Mouse (Mus musculus) spleen, adult 10 weeks (tissue): ENCODE measurements around the gene Rnf40. TPM values are rescaled to one million over a fixed set of nuclear protein-coding genes. Genes with fewer than 3 reads are reported as not detected.

Experiments
- polyA plus RNA-seq: library from polyadenylated mRNA; stranded (reverse); fragments of 350-450 nt; fragmentation: Illumina TruSeq; extraction: RNeasy Lipid Tissue Mini Kit (QIAGEN cat#74804); gene quantifications from one replicate; pipeline ENCODE4 v1.2.3, GENCODE M21; 2015; ENCODE audit warnings: low replicate concordance; ENCODE audit not compliant: insufficient read depth

Rnf40 gene
- polyA plus RNA-seq = 30.1 TPM

DNA sequence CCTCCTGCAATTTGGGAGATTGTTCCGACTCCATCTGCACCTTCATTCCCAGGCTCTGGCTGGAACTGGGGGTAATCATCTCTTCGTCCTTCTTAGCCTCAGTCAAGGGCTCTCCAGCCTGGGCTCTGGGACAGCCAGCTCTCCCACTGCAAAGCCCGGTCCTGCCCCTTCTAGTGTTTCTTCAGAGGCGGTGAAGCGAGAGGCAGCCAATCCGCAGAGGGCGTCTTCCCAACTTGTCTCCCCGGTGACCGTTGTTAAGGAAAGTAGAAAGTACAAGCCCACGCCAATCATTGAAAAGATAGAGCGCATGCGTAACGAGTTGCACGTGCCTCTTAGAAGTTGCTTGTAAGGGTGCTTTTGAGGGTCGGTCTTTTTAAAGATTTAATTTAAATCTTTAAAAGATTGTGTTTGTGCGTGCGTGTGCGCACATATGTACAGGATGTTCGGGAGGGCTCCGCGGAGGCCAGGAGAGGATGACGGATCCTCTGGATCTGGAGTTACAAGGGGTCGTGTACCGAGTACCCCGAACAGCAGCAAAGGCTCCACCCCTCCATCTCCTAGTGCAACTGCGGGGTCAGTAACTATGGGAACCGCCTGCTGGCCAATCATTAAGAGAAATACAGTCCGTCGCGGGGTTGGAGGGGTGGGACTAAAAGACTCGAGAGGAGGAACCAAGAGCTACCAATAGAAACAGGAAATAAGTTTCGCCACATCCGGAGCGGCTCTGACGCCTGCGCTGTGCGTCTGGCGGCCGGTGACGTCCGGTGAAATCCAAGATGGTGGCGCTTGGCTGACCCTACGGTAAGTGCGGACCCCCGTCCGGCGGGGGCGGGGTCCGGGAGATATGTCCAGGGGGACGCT lies at the start of gene Rnf40, which contains the start of gene Ccdc189:
Gene Rnf40 (plus strand): TSS at position 757 of the 861 bp plus-strand sequence.
Gene Ccdc189 (minus strand): TSS at position 585 of the 861 bp plus-strand sequence.

DNA sequence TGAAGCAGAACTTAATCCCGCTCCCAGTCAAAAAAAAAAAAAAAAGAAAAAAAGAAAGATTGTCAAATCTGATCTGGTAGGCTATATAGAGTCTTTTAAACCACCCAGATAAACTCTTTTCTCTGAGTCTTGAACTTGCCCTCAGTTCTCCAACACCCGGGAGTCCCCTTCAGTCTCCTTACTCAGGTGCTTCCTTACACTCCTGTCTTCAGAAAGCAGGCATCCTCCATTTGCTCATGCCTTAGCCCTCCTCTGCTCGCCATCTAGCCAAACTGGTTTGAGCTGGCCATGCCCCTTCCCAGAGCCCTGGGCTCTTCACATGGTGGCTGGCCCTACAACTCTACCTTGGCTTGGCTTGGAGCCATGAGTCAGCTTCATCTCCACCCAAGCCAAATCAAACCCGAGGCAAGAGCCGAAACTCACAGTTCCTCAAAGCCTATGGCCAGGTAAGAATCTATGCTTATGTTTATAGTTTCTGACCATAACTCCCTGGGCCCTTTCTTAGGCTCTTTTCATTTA lies 27.2 kb upstream of the Rnf40 start, which contains the start of gene Tmem265:
Gene Tmem265 (plus strand): TSS at position 51 of the 519 bp plus-strand sequence.

DNA sequence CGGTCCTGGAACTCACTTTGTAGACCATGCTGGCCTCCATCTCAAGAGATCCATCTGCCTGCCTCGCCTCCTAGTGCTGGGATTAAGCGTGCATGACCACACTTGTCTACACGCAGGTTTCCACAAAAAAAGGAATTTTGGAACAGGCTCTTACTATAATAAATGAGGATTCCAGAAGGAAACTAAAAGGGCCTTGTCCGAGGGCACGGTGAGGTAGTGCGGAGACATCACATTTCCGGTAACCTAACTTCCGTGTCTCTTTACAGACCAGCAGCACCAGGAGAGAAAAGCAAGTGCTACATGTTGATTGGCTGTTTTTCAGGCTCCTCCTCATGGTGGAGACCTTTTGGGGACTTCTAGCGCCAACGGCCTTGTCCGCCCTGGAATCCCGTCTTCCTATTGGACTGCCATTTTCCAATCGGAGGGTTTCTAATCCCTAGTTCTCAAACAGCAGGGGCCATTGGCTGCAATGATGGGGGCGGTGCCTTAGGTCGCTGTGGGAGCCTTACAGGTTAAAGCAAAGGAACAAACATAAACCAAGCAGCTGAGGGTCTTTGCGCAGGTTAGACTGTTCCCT lies 15.6 kb upstream of the Rnf40 start, which contains the start of gene Phkg2:
Gene Phkg2 (plus strand): TSS at position 446 of the 577 bp plus-strand sequence.

DNA sequence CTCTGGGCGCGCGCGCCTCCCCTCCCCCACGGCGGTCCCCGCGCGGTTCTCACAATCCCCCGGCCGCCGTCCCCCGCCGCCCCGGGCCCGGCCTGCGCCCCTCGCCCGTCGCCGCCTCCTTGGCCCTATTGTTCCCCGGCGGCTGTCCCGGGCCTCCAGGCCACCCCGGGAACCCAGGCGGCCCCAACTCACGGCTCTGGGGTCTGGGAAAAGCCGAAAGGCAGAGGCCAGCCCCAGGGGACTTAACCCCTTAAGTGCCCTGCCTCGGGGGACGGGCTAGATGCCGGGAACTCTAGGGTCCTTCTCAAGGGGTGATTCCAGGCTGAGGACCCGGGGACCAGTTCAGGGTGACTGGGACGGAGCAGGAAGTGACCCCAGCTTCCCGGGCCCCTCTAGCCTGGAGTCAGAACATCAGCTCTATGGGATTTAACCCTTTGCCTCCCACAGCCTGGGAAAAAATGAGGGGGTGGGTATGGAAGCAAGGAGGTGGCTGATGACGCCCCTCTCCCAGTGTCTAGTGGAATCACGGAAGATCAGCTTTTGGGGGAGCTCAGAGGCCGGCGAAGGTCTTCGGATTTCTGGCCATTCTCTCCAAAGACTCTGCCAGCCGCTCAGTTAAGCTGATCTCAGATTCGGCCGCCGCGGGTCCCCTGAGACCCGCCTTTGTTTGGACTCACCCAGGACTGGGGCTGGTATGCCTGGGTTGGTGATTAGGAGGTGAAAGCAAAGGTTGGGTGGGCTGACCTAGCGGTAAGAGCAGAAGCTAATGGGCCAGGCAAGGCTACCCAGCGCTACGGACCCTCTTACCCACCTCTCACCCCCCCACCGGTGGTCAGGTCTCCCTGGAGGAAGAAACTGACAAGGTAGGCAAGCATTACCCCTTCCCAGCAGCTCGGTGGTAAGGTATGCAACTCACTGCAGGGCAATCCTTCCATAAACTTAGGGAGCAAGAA lies 26.6 kb downstream of the Rnf40 start, which contains the start of gene Zfp629:
Gene Zfp629 (minus strand): TSS at position 907 of the 953 bp plus-strand sequence.

Other genes with a start within 250 kb of the Rnf40 start
- 3.3 TPM for gene Zfp768, start 243.2 kb upstream of the Rnf40 start, polyA plus RNA-seq
- 4.0 TPM for gene Zfp747, start 212.7 kb upstream of the Rnf40 start, polyA plus RNA-seq
- 4.2 TPM for gene 9130019O22Rik, start 201.6 kb upstream of the Rnf40 start, polyA plus RNA-seq
- gene E430018J23Rik, start 195.1 kb upstream of the Rnf40 start, polyA plus RNA-seq = 2.5 TPM
- gene Zfp764, start 181.9 kb upstream of the Rnf40 start, polyA plus RNA-seq = 9.8 TPM
- 16.2 TPM for gene Zfp688, start 166.7 kb upstream of the Rnf40 start, polyA plus RNA-seq
- gene Zfp689, start 139.6 kb upstream of the Rnf40 start, polyA plus RNA-seq = 2.5 TPM
- gene Prr14, start 129.2 kb upstream of the Rnf40 start, polyA plus RNA-seq = 76.8 TPM
- gene Fbrs, start 109.6 kb upstream of the Rnf40 start, polyA plus RNA-seq = 86.5 TPM
- gene Srcap, start 76.8 kb upstream of the Rnf40 start, polyA plus RNA-seq = 41.1 TPM
- 25.3 TPM for gene Gm42715, start 69.2 kb upstream of the Rnf40 start, polyA plus RNA-seq
- gene Tmem265, start 27.4 kb upstream of the Rnf40 start, polyA plus RNA-seq = not detected
- gene Phkg2, start 15.4 kb upstream of the Rnf40 start, polyA plus RNA-seq = 103 TPM
- gene Ccdc189, start 172 bp upstream of the Rnf40 start, polyA plus RNA-seq = 1.8 TPM
- gene Zfp629, start 27.0 kb downstream of the Rnf40 start, polyA plus RNA-seq = 6.0 TPM
- 8.0 TPM for gene Bcl7c, start 120.2 kb downstream of the Rnf40 start, polyA plus RNA-seq
- gene Ctf1, start 124.0 kb downstream of the Rnf40 start, polyA plus RNA-seq = not detected
- gene Ctf2, start 143.4 kb downstream of the Rnf40 start, polyA plus RNA-seq = not detected
- gene Fbxl19, start 155.8 kb downstream of the Rnf40 start, polyA plus RNA-seq = 6.2 TPM
- 32.6 TPM for gene Orai3, start 181.0 kb downstream of the Rnf40 start, polyA plus RNA-seq
- gene Setd1a, start 187.9 kb downstream of the Rnf40 start, polyA plus RNA-seq = 28.5 TPM
- gene Gm49388, start 196.8 kb downstream of the Rnf40 start, polyA plus RNA-seq = not detected
- gene Hsd3b7, start 211.8 kb downstream of the Rnf40 start, polyA plus RNA-seq = 14.7 TPM
- gene Stx4a, start 235.5 kb downstream of the Rnf40 start, polyA plus RNA-seq = 96.9 TPM
- gene Stx1b, start 235.8 kb downstream of the Rnf40 start, polyA plus RNA-seq = 1.5 TPM